ENCODE assay signal across 10 mouse cellular contexts in genomic region chr7:55911371-55911770, GRCm38 (mm10). TPM values are rescaled to one million over a fixed set of nuclear protein-coding genes. Genes with fewer than 3 reads are reported as not detected.
DNase-seq lines count a peak whose midpoint lies in the region; ATAC-seq lines count a peak whose summit lies in the region.
"Had no signal": no experiment of that assay in that cellular context is flagged by ENCODE, and none has a peak within 500 bp of the region (broad histone marks: within the 10 kb centered on the region; RNA-seq: fewer than 3 reads in every experiment).

No protein-coding gene starts in this region.

- ATAC-seq in erythroblast, adult 5-6 weeks (replicated peaks; ENCODE audit: low FRiP score, poor library complexity, severe bottlenecking), result no peak

- DNase-seq in adrenal gland, adult (ENCODE audit: inconsistent age in 2 of 2, low spot score in 1 of 2), result peak; percentile 18 to 31
- DNase-seq in adrenal gland, postnatal 4 days (ENCODE audit: low spot score in 2 of 2), result no peak
- peak; percentile 43 for DNase-seq in layer of hippocampus, adult 11-12 months (ENCODE audit: low spot score)
- no peak for DNase-seq in layer of hippocampus, postnatal 36 days
- peak; percentile 25 for DNase-seq in CD4-positive, CD25-positive, alpha-beta regulatory T cell, adult 2 months (ENCODE audit: low read depth, low spot score)
- peak; percentile 82 for DNase-seq in kidney, adult 9 months
- DNase-seq in frontal cortex, postnatal 36 days (ENCODE audit: low spot score in 2 of 2), result no peak
- DNase-seq: cerebellum, postnatal 36 days; thymus, postnatal 25 days had no signal

RNA-seq across cellular contexts. Expression of gene Nipa2, which starts 50.9 kb away (rescaled TPM):
- total RNA-seq in adrenal gland, postnatal 4 days (2021), result 10 to 100 TPM; 52.9 to 54.2 TPM
- total RNA-seq in layer of hippocampus, postnatal 36 days (2021), result 10 to 100 TPM; 44.9 to 61.6 TPM
- total RNA-seq in erythroblast, adult 5-6 weeks (2015; ENCODE audit: low replicate concordance), result 27.9 and 35.1 TPM in 2 replicates
- total RNA-seq in erythroblast, adult 5-6 weeks (2017; ENCODE audit: low replicate concordance), result 22.0 and 30.4 TPM in 2 replicates

Comparison
In these comparisons a context has a peak if more than half of its experiments do, and no peak if none do; other contexts are left out.
1. DNase-seq: peak in adrenal gland, adult (2 of 2), layer of hippocampus, adult 11-12 months (single experiment), CD4-positive, CD25-positive, alpha-beta regulatory T cell, adult 2 months (single experiment) and kidney, adult 9 months (single experiment); none in adrenal gland, postnatal 4 days (0 of 2), layer of hippocampus, postnatal 36 days (0 of 2) and frontal cortex, postnatal 36 days (0 of 2).